Mouse (Mus musculus) left cerebral cortex, postnatal 10 days (tissue): ENCODE results near the gene 2210016L21Rik. TPM values are rescaled to one million over a fixed set of nuclear protein-coding genes. Genes with fewer than 3 reads are reported as not detected.
A peak's percentile ranks its signal among the peaks of the same experiment; 100 is the strongest.
"Not testable (repeated sequence)": the region's sequence is repeated elsewhere in the genome, so short reads cannot be mapped to it uniquely, and the experiment has no call there.

Source experiments
- DNase-seq, 2 experiments: peaks; one replicate each; pipeline ENCODE4 v3.0.0; 2021 to 2022; ENCODE audit warnings: low spot score in 2 of 2, mixed read lengths in 1 of 2; ENCODE audit errors: extremely low spot score in 1 of 2
- intact Hi-C: fragments of 180-260 bp; cut with DNase I; formaldehyde crosslinking; loops from one replicate; pipeline ENCODE4 v1.15.1; 2025
- total RNA-seq, 2 experiments: library from RNA; stranded (reverse); gene quantifications; 2 replicates each; pipeline ENCODE4 v1.2.3; 2021

The 2210016L21Rik gene
- 100 to 1,000 TPM; 203 to 206 TPM for total RNA-seq

DNA sequence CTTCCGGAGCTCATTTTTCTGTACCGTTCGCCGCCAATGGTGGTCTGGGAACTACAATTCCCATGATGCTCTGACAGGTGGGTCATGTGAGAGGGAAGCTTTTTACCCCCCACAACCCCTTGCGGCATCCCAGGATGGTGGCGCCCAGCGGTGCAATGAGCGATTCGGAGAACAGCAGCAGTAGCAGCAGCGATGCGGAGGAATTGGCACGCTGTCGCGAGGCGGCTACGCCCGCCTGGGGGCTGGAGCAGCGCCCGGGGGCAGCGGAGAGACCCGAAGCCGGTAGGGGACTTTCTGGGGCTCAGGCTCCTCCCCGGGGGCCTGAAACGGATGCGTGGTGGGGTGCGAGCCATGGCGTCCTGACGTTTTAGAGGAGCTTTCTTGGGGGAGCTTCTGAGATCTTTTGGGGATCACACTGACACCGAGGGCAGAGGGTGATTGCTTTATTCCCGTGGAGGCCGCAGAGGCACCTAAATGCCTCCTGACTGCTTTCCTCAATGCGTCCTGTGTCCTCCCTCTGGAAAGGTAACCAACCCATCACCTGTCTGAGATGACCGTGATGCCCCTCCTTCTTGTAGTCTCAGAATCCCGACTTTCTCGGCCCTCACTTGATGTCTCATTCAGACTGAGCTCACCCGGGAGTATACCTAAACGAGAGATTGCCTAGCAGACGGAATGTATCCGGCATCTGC, at the start of gene 2210016L21Rik:
2210016L21Rik (plus strand) TSS at position 85 of the 692 bp plus-strand sequence.
- intact Hi-C loops = no loop called here
- DNase-seq = peak; percentile 87 to 91

DNA sequence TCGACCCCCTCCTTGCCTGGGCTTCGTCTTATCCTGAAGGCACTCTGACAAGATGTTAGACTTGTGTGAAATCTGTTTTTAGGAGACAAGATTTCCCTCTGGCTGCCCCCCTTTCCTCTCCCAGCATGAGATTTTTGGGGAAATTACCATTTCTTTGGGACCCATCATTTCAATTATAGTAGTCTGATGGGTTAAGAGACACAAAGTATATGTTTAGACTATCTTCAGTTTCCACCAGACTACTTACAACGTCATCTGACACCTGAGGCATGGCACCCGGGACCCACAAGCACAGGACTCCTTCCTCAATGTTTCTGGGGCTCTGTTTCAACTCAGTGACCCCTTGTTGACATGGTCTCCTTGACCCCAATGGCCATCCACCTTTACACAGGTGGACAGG, 46.4 kb upstream of the 2210016L21Rik start:
- intact Hi-C loops = no loop called here
- no peak for DNase-seq

DNA sequence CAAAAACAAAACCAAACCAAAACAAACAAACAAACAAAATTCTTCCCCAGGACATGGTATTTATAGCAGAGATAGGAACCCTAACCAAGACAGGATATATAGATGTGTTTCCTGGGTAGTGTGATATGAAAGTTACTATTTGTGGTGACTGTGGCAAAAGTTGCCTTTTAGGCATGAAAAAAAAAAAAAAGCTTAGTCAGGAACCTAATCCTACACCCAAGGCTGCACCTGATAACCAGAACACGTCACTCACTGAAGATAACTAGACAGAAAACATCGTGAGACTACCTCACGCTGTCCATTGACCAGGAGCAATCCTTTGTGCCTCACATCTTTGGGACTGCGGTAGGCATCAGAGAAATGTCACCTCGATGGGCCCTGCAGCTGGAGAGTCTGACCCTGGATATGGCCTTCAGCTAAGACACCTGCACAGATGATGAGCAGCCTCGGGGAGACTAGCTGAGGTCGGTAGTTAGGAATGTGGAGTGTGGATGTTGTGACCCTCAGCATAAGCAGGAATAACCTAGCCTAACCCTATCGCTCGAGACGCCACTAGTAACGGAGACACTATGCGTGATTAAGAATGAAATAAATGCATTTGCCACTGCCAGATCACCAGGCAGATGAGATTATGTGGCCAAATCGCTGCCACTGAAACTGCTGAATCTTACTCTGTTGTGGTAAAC, 45.1 kb upstream of the 2210016L21Rik start, which contains the start of gene Oasl2:
Oasl2 (plus strand) TSS at position 249 of the 686 bp plus-strand sequence.
- intact Hi-C loops = no loop called here
- DNase-seq = no peak

DNA sequence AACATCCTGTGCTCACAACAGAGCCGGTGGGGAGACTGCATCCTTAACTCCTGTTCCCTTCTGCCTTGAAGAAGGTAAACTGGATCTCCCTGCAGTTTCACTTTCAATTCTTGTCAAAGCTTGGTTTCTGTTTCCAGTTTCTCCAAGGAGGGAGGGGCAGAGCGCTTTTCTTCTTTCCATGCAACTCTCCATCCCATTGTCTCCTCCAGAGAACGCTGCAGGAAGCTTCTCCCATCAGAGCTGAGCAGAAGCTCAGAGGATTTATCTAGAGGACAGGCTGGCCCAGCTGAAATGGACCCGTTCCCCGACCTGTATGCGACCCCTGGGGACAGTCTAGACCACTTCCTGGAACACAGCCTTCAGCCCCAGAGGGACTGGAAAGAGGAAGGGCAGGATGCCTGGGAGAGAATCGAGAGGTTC, 44.6 kb upstream of the 2210016L21Rik start:
- peak in 1 of 2 experiments; percentile 57 for DNase-seq
- intact Hi-C loops = no loop called here

DNA sequence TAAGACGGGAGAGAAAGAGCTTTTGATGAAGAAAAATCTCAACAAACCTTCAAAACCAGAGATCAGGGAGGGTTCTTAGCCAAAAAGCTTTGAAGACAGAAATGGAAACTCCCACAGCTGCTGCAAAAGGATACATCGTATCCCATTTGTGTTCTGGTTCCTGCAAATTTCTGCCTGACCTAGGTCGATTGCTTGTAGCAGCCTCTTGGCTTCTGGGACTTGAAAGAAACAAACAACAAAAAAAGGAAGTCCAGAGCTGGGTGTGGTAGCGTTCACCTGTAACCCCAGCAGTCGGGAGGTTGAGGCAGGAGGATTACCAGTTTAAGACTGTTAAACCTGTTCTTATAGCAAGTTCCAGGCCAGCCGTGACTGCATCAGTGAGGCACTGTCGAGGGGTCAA, 43.1 kb upstream of the 2210016L21Rik start:
- intact Hi-C loops = no loop called here
- DNase-seq = no peak

DNA sequence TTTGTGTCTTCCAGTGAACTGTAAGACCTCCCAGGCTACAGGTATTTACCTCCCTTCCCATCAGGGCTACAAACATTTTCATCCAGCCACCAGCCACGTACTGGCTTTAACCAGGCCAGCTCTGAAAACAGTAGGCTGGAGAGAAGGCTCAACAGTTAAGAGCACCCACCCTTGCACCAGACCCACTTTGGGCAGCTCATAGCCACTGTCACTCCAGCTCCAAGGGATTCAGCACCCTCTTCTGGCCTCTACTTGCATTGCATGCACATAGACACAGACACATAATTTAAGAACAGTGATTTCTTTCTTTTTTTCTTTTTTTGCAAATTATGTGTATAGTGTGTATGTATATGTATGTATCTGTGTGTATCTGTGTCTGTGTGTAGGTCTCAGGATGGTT, 39.5 kb upstream of the 2210016L21Rik start:
- peak in 1 of 2 experiments; percentile 45 for DNase-seq
- intact Hi-C loops = no loop called here

DNA sequence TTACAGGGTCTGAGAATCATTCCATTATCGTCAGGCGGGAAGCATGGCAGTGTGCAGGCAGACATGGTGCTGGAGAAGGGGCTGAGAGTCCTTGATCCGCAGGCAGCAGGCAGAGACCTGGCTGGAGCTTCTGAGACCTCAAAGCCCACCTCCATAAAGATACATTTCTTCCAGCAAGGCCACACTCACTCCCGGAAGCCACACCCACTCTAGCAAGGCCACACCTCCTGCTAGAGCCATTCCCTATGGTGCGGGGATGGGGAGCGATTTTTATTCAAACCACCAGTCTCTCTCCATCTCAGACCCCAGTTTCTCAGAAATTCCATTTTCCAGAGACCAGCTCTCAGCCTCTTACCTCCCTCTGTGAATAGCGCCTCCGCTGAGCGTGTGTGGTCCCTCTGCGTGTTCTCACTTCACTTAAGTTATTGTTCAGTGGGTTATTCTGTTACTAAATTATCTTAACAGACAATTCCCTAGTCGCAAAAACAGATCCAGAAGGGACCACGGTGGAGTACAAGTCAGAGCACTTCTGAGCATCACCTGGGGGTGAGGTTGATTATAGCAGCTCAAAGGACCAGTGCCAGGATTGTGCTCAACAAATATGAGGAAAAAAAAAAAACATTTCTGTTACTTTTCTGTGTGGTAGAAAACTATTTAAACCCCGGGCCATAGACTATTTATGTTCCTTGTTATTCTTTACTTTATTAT, 33.2 kb upstream of the 2210016L21Rik start:
- intact Hi-C loops = no loop called here

DNA sequence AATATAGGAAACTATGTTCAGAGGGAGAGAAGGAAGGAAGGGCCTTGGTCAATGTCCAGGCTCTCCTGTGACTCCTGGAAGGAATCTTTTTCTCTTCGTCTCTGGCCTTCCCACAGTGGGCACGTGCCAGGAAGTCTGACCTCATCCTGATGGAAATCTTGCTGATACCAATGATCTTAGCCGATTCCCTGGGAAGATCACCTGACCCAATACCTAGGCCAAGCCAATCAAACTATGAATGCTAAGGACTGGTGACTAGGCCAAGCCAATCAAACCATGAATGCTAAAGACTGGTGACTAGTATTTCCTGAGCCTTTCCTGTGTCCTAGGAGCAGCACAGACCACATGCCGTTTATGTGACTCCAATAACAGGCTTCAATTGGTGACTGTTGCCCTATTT, 28.3 kb upstream of the 2210016L21Rik start:
- DNase-seq = no peak
- intact Hi-C loops = loop anchor here (5.0 kb wide), 1 partner anchor 76 kb away; no protein-coding TSS in a partner anchor

More for the DNA sequence above, 33.2 kb upstream of the 2210016L21Rik start:
- no peak for DNase-seq

DNA sequence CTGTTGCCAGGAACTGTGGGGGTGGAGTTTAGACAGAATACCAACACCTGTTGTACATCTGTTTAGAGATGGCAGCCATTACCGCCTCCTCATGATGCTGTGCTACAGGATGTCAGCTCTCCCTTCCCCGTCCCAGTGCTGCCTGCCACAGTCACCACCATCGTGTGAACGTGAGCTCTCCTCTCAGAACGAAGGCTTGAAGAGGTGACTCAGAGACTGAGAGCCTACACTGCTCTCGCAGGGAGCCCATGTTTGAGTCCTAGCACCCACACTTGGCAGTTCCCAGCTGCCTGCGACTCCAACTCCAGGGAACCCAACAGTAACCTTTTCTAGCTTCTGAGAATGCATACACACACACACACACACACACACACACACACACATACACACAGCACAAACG, 27.1 kb upstream of the 2210016L21Rik start:
- intact Hi-C loops = loop anchor here (5.0 kb wide), 1 partner anchor 78 kb away; no protein-coding TSS in a partner anchor
- DNase-seq = no peak

DNA sequence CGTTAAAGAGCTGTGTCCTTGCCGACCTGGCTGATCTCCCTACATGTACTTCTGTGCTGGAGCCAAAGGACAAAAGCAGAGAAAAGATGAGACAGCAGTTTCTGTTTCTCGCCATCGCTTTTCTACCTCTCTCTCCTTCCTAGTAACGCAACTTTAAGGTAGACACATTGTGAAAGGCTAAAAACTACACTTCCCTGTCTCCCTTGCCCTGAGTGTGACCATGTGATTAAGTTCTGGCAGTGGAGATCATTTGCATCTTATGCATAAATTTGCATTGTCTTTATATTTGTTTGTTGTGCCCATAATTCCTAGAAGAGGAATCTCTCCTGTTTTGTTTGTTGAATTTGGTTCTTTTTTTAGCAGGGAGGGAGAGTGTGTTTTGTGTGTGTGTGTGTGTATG, 26.1 kb upstream of the 2210016L21Rik start:
- intact Hi-C loops = no loop called here
- DNase-seq = no peak

DNA sequence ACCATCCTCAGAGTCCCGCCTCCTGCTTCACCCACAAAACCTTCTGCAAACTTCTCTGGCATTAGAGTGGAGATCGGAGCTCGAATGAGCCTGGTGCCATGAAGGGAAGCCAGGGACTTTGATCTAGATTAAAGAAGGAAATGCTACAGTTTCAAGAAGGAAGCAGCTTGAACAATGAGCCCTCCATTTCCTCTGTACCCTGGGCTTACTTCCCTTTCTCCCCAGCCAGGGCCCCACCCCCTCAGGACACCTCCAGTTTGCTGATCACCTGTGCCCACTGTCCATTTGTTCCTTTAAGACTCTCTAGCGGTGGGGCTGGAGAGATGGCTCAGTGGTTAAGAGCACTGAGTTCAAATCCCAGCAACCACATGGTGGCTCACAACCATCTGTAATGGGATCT, 25.2 kb upstream of the 2210016L21Rik start:
- intact Hi-C loops = no loop called here
- DNase-seq = no peak

DNA sequence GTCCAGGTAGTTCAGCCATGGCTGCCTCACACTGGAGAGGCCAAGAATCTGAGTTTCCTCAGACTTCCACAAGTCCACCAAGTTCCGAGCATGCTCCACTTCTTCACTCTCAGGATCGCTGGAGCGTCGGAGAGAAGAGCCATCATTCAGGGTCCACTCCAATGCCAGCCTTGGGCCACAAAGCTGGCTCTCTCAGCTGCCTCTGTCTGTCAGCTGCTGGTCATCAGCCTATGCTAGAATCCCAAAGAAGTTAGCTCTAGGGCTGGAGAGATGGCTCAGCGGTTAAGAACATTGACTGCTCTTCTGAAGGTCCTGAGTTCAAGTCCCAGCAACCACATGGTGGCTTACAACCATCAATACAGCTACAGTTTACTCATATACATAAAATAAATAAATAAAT, 24.6 kb upstream of the 2210016L21Rik start:
- DNase-seq, intact Hi-C loops: not testable (repeated sequence)

DNA sequence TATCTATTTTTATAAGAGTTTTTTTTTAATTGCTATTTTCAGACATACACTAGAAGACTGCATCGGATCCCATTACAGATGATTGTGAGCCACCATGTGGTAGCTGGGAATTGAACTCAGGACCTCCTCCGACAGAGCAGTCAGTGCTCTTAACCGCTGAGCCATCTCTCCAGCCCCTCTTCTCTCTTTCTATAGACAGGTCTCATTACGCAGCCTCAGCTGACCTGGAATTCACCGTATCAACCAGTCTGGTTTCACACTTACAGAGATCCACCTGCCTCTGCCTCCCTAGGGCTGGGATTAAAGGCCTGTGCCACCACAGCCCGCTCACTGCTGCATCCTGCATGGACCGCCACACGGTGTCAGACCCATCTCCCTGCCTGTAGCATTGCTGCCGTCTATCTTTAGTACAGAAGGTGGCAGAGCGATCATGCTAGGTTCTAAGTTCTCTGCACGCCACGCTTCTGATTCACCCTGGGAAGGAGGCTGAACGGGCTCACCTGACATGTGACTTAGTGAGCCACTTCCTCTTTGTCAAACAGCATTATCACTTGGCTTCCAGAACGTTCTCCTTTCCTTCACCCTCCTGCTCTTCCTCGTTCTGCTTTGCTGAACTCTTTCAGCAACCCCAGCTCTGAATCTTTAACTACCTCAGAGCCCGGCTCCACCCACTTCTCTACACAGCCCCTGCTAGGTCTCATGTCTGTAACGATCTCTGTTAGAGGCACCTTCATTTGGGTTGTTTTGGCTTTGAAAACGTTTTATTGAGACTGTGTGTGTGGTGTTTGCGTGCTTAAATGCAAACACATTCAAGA, 20.2 kb upstream of the 2210016L21Rik start:
- no peak for DNase-seq
- intact Hi-C loops = no loop called here

DNA sequence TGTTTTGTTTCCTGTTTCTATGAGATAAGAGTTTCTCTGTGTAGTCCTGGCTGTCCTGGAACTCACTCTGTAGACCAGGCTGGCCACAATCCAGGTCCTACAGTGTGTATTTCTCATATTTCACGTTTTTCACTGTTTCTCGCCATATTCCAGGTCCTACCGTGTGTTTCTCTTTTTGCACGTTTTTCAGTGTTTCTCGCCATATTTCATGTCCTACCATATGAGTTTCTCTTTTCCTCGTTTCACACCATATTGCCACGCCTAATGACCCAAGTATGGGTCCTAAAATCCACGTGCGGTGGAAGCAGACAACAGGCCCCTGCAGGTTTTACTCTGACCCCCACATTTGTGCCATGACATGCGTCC, 19.6 kb upstream of the 2210016L21Rik start:
- intact Hi-C loops = no loop called here

DNA sequence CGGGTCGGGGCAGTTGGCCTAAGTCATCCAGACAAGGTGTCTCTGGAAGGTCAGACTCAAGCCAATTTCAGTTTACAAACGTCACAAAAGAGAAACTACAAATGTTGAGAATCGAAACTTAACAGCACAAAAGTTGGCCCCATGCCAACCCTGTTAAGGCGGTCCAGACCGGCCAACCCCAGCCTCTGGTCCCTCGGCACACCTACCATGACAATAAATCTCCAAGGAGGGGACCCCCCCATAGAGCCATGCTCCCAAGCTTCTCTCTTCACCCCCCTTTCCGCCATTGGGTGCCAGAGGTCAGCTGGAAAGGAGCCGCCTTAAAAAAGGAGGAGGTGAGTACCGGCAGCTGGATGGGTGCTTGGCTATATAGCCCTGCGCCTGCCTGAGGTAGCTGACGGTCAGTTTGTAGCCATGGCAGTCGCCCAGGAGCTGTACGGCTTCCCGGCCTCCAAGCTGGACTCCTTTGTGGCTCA, 18.9 kb upstream of the 2210016L21Rik start, which contains the start of gene Oasl1:
Oasl1 (plus strand) TSS at position 243 of the 476 bp plus-strand sequence.
- peak in 1 of 2 experiments; percentile 57 for DNase-seq
- intact Hi-C loops = no loop called here

More for the DNA sequence above, 19.6 kb upstream of the 2210016L21Rik start:
- no peak for DNase-seq

DNA sequence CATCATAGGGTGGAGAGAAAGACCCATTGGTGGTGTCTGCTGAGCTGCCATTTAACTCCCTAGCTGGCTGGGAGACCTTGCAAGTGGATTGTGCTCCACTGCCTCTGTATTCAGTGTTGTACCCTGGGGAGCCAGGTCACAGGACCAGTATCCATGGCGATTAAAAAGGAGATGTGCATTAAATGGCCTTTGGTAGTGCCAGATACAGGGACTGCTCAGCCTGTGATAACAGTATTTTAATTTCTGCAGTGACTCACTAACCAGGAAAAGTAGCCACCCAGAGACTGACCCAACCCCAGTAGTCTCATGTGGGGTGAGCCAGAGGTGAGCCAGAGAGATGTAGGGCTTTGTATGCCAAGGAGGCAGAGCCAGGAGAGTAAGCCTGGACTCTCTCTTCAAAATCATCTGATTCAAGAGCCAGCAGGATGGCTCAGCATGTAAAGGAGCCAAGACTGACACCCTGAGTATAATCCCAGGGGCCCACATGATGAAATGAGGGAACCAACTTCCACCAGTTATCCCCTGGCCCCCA, 15.7 kb upstream of the 2210016L21Rik start:
- intact Hi-C loops = no loop called here

DNA sequence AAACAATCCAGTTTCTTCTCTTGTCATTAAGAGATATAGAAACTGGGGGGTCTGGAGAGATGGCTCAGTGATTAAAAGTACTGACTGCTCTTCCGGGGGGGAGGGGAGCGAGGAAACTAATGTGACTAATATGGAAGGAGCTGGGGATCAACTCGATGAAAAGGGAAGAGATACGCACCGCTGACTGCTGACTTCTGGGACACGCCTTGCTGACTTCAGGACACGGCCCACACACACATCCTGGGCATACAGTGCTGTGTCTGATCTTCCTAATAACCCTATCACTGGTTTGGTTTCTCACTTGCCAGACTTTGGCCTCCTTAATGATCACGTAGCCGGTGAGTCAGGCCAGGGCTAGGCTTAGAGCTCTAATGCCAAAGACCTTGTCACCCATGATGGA, 15.2 kb upstream of the 2210016L21Rik start:
- intact Hi-C loops = no loop called here
- no peak for DNase-seq

More for the DNA sequence above, 15.7 kb upstream of the 2210016L21Rik start:
- DNase-seq = no peak

DNA sequence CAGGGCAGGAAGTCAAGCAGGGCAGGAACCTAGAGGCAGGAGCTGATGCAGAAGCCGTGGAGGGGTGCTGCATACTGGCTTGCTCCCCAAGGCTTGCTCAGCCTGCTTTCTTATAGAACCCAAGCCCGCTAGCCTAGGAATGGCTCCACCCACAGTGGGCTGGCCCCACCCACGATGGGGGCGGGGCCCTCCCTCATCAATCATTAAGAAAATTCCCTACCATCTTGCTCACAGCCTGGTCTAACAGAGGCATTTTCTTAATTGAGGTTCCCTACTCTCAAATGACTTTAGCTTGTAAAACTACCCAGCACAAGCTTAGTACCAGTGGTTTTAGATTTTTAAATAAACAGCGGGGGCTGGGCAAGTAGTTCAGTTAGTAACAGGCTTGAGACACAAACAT, 10.3 kb upstream of the 2210016L21Rik start:
- intact Hi-C loops = no loop called here

More for the DNA sequence above, 10.3 kb upstream of the 2210016L21Rik start:
- DNase-seq = no peak
